Mouse (Mus musculus): ENCODE results near the gene Tmprss12.

- TF ChIP-seq POLR2A (IDR thresholded peaks at IDR 0.05; ENCODE audit: control insufficient read depth, low read depth, low read length) = no peak
- TF ChIP-seq CTCF (IDR thresholded peaks at IDR 0.05; ENCODE audit: control insufficient read depth, insufficient read depth, insufficient replicate concordance, low read depth, low read length) = no peak
Measured at GRCm38 (mm10) chr15:100290858-100291257, 10.2 kb downstream of the Tmprss12 start.
